Mouse (Mus musculus) E14TG2a.4 (cell line): ENCODE results near the gene Mvk.
A peak's percentile ranks its signal among the peaks of the same experiment; 100 is the strongest.

ENCODE experiments used
- H3K27me3 ChIP-seq: 2 replicates; pipeline ENCODE4 v1.6.1; 2014; ENCODE audit warnings: low read length, control low read depth; ENCODE audit not compliant: insufficient read depth
- H3K36me3 ChIP-seq: 2 replicates; pipeline ENCODE4 v1.6.1; 2014; ENCODE audit warnings: low read length, control low read depth; ENCODE audit not compliant: insufficient read depth
- H3K4me1 ChIP-seq: replicated peaks from 2 replicates; pipeline ENCODE4 v1.6.1; 2014; ENCODE audit warnings: low read depth, low read length, control low read depth
- H3K4me3 ChIP-seq: replicated peaks from 2 replicates; pipeline ENCODE4 v1.5.1; 2014; ENCODE audit warnings: mild to moderate bottlenecking, low read length
- H3K9me3 ChIP-seq: 2 replicates; pipeline ENCODE4 v1.6.1; 2014; ENCODE audit warnings: low read length, control low read depth
- CTCF ChIP-seq: conservative IDR thresholded peaks from 2 replicates; pipeline ENCODE4 v1.5.1; 2014; ENCODE audit warnings: low read length
- NANOG ChIP-seq: IDR thresholded peaks from 2 replicates; pipeline ENCODE4 v1.6.1; 2014; ENCODE audit warnings: borderline replicate concordance, low read length, mixed read lengths
- POU5F1 ChIP-seq: IDR thresholded peaks from 2 replicates; pipeline ENCODE4 v1.6.1; 2014; ENCODE audit warnings: low read length, borderline replicate concordance

Gene Mvk

GRCm38 (mm10) chr5:114443566-114444367 is at the start of gene Mvk, which contains the start of gene Mmab:
Gene Mvk (plus strand): TSS chr5:114444269.
Gene Mmab (minus strand): TSS chr5:114444060.
- H3K4me1 ChIP-seq: peaks cover 27% of the 10 kb centered on the region
- no peaks in the 10 kb centered on the region for H3K9me3 ChIP-seq
- peaks cover 42% of the 10 kb centered on the region for H3K36me3 ChIP-seq
- H3K27me3 ChIP-seq: no peaks in the 10 kb centered on the region
- peak within 1 kb of the TSS; percentile 95 for H3K4me3 ChIP-seq
- TF ChIP-seq POU5F1 (no peak), CTCF (no peak), NANOG (no peak)

GRCm38 (mm10) chr5:114406592-114406991 is 37.5 kb upstream of the Mvk start:
- peaks cover 100% of the 10 kb centered on the region for H3K36me3 ChIP-seq
- H3K9me3 ChIP-seq: no peaks in the 10 kb centered on the region
- TF ChIP-seq POU5F1: no peak
- no peak for TF ChIP-seq NANOG
- TF ChIP-seq CTCF: no peak
- no peak overlapping the region for H3K4me3 ChIP-seq
- H3K27me3 ChIP-seq: no peaks in the 10 kb centered on the region
- H3K4me1 ChIP-seq: peaks cover 54% of the 10 kb centered on the region

DNA sequence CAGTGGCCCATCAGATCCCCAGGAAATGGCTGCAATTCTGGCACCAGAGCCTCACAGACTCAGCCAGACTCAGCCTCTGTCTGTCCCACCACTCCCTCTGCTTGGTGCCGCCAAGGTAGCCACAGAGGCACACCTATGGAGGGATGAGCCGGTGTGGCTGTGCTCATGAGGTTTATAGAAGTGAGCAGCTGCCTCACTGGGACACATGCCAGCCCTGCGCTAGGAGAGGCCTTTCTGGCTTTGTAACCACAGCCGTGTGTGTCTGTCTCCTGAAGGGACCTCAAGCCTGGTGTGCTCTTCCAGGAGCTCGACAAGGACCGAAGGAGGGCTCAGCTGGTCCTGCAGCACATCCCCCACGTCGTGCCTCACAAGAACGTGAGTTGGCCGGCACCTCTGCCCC is 36.8 kb upstream of the Mvk start:
- Histone ChIP-seq H3K4me3 (no peak overlapping the region), H3K36me3 (peaks cover 100% of the 10 kb centered on the region), H3K4me1 (peaks cover 54% of the 10 kb centered on the region), H3K27me3 (no peaks in the 10 kb centered on the region), H3K9me3 (no peaks in the 10 kb centered on the region)
- TF ChIP-seq NANOG (no peak), CTCF (no peak), POU5F1 (no peak)

DNA sequence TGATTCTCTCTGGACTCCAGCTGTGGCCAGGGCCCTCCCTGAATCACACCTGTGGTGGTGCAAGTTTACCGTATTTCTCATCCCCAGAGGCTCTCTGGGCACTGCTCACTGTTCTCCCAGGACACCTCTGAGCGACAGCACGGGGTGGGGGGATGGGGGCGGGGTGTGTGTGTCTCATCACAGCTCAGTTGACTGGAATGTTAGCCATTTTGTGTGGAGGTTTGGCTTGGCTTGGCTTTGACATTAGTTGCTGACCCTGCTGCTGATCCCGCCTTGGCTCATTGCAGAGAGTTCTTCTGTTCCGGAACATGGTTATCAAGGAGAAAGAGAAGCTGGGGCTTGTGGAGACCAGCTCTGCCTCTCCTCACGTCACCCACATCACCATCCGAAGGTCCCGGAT is 36.3 kb upstream of the Mvk start:
- no peaks in the 10 kb centered on the region for H3K27me3 ChIP-seq
- peaks cover 100% of the 10 kb centered on the region for H3K36me3 ChIP-seq
- no peak for TF ChIP-seq POU5F1
- H3K4me3 ChIP-seq: no peak overlapping the region
- H3K4me1 ChIP-seq: peaks cover 54% of the 10 kb centered on the region
- H3K9me3 ChIP-seq: no peaks in the 10 kb centered on the region

DNA sequence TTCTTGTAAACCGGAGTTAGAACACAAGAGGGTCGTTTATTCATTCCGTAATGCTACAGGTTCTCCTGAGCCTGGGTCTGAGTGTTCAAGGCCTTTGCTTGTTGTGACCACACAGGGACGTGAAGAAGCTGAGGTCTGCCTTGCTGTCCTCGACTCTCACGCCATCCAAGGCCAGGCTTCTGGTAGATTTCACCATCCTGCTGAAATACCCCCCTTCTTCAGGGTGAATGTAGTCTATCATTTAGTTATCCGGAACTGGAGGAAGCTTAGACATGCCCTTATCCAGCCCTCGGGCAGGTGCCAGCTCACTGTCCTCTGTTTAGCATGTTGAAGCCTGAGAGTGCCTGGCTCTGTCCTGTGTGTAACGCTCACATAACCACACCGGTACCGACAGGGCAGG is 35.2 kb upstream of the Mvk start:
- no peak overlapping the region for H3K4me3 ChIP-seq
- H3K36me3 ChIP-seq: peaks cover 100% of the 10 kb centered on the region
- H3K27me3 ChIP-seq: no peaks in the 10 kb centered on the region
- peaks cover 50% of the 10 kb centered on the region for H3K4me1 ChIP-seq
- TF ChIP-seq CTCF (no peak), POU5F1 (no peak), NANOG (no peak)
- H3K9me3 ChIP-seq: no peaks in the 10 kb centered on the region

- H3K9me3 ChIP-seq: no peaks in the 10 kb centered on the region
- peak overlapping the region; percentile 43; the same call in 1 of the 2 replicates for H3K4me3 ChIP-seq
- TF ChIP-seq POU5F1: no peak
- no peak for TF ChIP-seq NANOG
- no peak for TF ChIP-seq CTCF
- H3K27me3 ChIP-seq: no peaks in the 10 kb centered on the region
- H3K4me1 ChIP-seq: peaks cover 50% of the 10 kb centered on the region
- H3K36me3 ChIP-seq: peaks cover 100% of the 10 kb centered on the region
Measured at GRCm38 (mm10) chr5:114410429-114410828, 33.6 kb upstream of the Mvk start.

DNA sequence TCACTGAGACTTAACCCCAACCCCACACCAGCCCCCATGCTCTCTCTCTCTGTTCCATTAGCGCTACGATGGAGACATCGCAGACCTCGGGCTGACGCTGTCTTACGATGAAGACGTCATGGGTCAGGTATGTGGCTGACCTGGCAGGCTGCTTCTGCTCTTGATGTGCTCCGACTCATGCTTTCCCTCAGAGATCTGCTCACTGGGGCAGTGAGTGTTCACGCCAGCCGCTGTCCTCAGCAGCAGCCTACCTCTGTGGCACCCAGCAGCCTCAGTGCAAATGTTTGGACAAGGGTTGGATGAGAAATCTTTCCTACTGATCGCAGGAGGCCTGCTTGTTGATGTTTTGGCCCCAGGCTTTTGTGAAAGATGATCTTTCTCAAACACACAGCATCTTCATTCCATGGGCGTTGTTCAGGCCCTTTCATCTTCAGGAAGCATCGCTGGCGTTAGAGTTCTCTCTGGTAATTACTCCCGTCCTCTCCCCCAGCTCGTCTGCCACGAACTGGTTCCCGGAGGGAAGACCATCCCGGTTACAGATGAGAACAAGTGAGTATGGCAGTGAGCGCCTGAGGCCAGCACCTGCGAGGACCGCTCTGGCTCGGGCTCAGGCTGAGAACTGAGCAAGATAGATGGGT is 31.6 kb upstream of the Mvk start:
- H3K9me3 ChIP-seq: no peaks in the 10 kb centered on the region
- no peak overlapping the region for H3K4me3 ChIP-seq
- no peak for TF ChIP-seq CTCF
- TF ChIP-seq NANOG: no peak
- TF ChIP-seq POU5F1: no peak
- peaks cover 100% of the 10 kb centered on the region for H3K36me3 ChIP-seq
- no peaks in the 10 kb centered on the region for H3K27me3 ChIP-seq
- H3K4me1 ChIP-seq: peaks cover 31% of the 10 kb centered on the region

DNA sequence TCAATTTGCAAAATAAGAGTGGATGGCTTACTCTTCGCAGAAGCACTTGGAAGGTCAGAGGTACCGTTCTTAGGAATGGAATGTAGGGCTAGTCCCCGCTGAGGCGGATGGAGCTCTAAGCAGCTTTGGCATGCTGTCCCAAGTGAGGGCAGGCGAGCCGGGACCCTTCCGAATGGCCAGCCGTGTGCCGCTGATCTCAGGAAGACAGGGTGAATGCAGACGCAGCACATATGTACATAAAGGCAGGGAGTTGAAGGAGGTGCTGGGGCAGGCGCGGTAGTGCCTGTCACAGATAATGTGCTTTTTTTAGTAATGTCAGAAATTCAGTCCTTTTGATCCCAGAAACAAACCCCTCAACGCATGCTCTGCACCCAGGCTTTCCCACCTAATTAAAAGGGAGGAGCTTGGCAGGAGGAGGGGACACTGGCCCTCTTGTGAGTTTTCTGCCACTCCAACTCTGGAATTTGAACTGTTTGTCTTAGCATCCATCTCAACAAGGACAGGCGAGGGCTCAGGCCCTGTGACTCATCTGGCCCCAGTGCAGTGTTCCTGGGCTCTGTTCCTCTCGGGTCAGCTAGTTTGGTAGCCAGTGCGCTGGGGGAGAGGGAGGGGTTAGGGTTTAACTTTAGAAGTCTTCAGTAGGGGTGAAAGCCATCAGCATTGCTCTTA is 30.9 kb upstream of the Mvk start:
- Histone ChIP-seq H3K4me1 (peaks cover 31% of the 10 kb centered on the region), H3K36me3 (peaks cover 100% of the 10 kb centered on the region), H3K4me3 (no peak overlapping the region), H3K27me3 (no peaks in the 10 kb centered on the region), H3K9me3 (no peaks in the 10 kb centered on the region)
- no peak for TF ChIP-seq CTCF
- no peak for TF ChIP-seq NANOG
- TF ChIP-seq POU5F1: no peak
